Mouse (Mus musculus) olfactory bulb, adult 2 months (tissue): ENCODE results near the gene Fos.

Source experiments
- CTCF ChIP-seq: fragments of 200-500 bp; IDR thresholded peaks from 2 replicates; pipeline ENCODE4 v1.5.1; 2012; ENCODE audit warnings: low read depth, mild to moderate bottlenecking, low read length, moderate library complexity; ENCODE audit not compliant: insufficient read depth
- POLR2A ChIP-seq: fragments of 200-500 bp; IDR thresholded peaks from 2 replicates; pipeline ENCODE4 v1.6.1; 2012; ENCODE audit warnings: mild to moderate bottlenecking, low read depth, low read length, moderate library complexity; ENCODE audit not compliant: insufficient read depth

- no peak for TF ChIP-seq CTCF
- no peak for TF ChIP-seq POLR2A
These were observed 16.6 kb downstream of the Fos start for GRCm38 (mm10) chr12:85490096-85490820.
